Mouse (Mus musculus): ENCODE measurements around the gene Pla2g2f. TPM values are rescaled to one million over a fixed set of nuclear protein-coding genes. Genes with fewer than 3 reads are reported as not detected.
A peak's percentile ranks its signal among the peaks of the same experiment; 100 is the strongest.

Gene Pla2g2f
- polyA plus RNA-seq, 1 experiment from 2014 or later, result 0.12 TPM

- WGBS, result 89% methylated on average over 6 of the region's 6 CpGs
- no peaks in the 10 kb centered on the region for H3K4me1 ChIP-seq (ENCODE audit: control insufficient read depth, insufficient read depth, low read length)
- DNase-seq (ENCODE audit: low spot score, missing footprints) (no peak), ATAC-seq (ENCODE audit: low FRiP score) (no peak)
- H3K4me3 ChIP-seq (ENCODE audit: low read depth, low read length), result no peak overlapping the region
- no peak overlapping the region for H3K4me2 ChIP-seq
- H3K27me3 ChIP-seq (ENCODE audit: control insufficient read depth, insufficient read depth, low read length), result no peaks in the 10 kb centered on the region
- H3K9me3 ChIP-seq (ENCODE audit: control insufficient read depth, low read length), result no peaks in the 10 kb centered on the region
- no peak overlapping the region for H3K9ac ChIP-seq (ENCODE audit: low read length)
- H3K27ac ChIP-seq (ENCODE audit: low read depth, low read length), result no peak overlapping the region
- no peaks in the 10 kb centered on the region for H3K36me3 ChIP-seq (ENCODE audit: control insufficient read depth, insufficient read depth, low read length)
Observed at GRCm38 (mm10) chr4:138794344-138794743, 36.9 kb upstream of the Pla2g2f start.

- Histone ChIP-seq H3K4me3 (ENCODE audit: low read depth, low read length) (no peak overlapping the region), H3K9ac (ENCODE audit: low read length) (no peak overlapping the region), H3K4me1 (ENCODE audit: control insufficient read depth, insufficient read depth, low read length) (no peaks in the 10 kb centered on the region), H3K27ac (ENCODE audit: low read depth, low read length) (no peak overlapping the region), H3K27me3 (ENCODE audit: control insufficient read depth, insufficient read depth, low read length) (no peaks in the 10 kb centered on the region), H3K9me3 (ENCODE audit: control insufficient read depth, low read length) (no peaks in the 10 kb centered on the region), H3K4me2 (no peak overlapping the region), H3K36me3 (ENCODE audit: control insufficient read depth, insufficient read depth, low read length) (no peaks in the 10 kb centered on the region)
- ATAC-seq (ENCODE audit: low FRiP score), result no peak
- peak; percentile 85 for DNase-seq (ENCODE audit: low spot score, missing footprints)
- 63% methylated on average over 2 of the region's 2 CpGs for WGBS
Observed at GRCm38 (mm10) chr4:138793276-138793675, 35.9 kb upstream of the Pla2g2f start.

- no peak for ATAC-seq (ENCODE audit: low FRiP score)
- Histone ChIP-seq H3K9ac (ENCODE audit: low read length) (no peak overlapping the region), H3K27me3 (ENCODE audit: control insufficient read depth, insufficient read depth, low read length) (no peaks in the 10 kb centered on the region), H3K4me1 (ENCODE audit: control insufficient read depth, insufficient read depth, low read length) (no peaks in the 10 kb centered on the region), H3K27ac (ENCODE audit: low read depth, low read length) (no peak overlapping the region), H3K9me3 (ENCODE audit: control insufficient read depth, low read length) (no peaks in the 10 kb centered on the region), H3K4me3 (ENCODE audit: low read depth, low read length) (no peak overlapping the region), H3K4me2 (no peak overlapping the region), H3K36me3 (ENCODE audit: control insufficient read depth, insufficient read depth, low read length) (no peaks in the 10 kb centered on the region)
- DNase-seq (ENCODE audit: low spot score, missing footprints), result no peak
- WGBS, result 75% methylated on average over 9 of the region's 9 CpGs
Observed at GRCm38 (mm10) chr4:138792599-138792998, 35.2 kb upstream of the Pla2g2f start.

DNA sequence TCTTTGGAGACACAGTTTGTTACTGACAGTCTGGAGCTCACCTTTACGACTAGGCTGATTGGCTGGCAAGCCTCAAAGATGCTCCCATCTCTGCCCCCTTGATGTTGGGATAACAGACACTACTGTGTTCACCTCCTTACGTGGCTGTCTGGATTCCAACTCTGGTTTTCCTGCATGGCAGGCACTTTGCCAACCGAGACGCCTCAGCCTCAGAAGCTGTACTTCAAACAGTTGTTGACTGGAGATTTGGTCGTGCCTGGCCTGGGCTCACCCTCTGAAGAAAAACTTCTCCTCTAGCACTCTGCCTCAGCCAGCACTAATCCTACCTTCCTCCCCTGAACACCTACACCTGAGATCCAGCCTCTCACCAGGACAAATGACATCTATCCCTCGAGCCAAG is 34.0 kb upstream of the Pla2g2f start:
- Histone ChIP-seq H3K27ac (ENCODE audit: low read depth, low read length) (no peak overlapping the region), H3K9me3 (ENCODE audit: control insufficient read depth, low read length) (no peaks in the 10 kb centered on the region), H3K36me3 (ENCODE audit: control insufficient read depth, insufficient read depth, low read length) (no peaks in the 10 kb centered on the region), H3K4me1 (ENCODE audit: control insufficient read depth, insufficient read depth, low read length) (no peaks in the 10 kb centered on the region), H3K27me3 (ENCODE audit: control insufficient read depth, insufficient read depth, low read length) (no peaks in the 10 kb centered on the region), H3K4me3 (ENCODE audit: low read depth, low read length) (no peak overlapping the region), H3K9ac (ENCODE audit: low read length) (no peak overlapping the region), H3K4me2 (no peak overlapping the region)
- no peak for DNase-seq (ENCODE audit: low spot score, missing footprints)
- WGBS, result 82% methylated on average over 6 of the region's 6 CpGs
- no peak for ATAC-seq (ENCODE audit: low FRiP score)

DNA sequence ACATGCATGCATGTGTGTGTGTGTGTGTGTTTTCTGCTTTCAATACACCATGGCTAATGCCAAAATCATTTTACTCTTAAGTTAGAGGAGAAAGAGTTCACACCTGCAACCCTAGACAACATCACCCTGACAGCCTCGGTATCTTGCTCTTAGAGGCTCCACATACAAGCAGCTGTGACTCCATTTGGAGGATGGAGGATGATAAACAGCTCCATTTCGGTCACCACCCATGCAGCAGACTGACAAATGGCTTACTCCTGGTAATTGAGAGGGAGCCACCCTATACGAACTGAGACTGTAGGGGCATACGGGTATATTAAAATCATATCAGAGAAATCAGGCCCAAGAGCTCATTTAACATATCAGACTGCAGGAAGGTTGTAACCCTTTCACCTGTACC is 31.0 kb upstream of the Pla2g2f start:
- DNase-seq (ENCODE audit: low spot score, missing footprints), result no peak
- Histone ChIP-seq H3K36me3 (ENCODE audit: control insufficient read depth, insufficient read depth, low read length) (no peaks in the 10 kb centered on the region), H3K9me3 (ENCODE audit: control insufficient read depth, low read length) (no peaks in the 10 kb centered on the region), H3K4me3 (ENCODE audit: low read depth, low read length) (no peak overlapping the region), H3K4me2 (no peak overlapping the region), H3K4me1 (ENCODE audit: control insufficient read depth, insufficient read depth, low read length) (no peaks in the 10 kb centered on the region), H3K9ac (ENCODE audit: low read length) (no peak overlapping the region), H3K27ac (ENCODE audit: low read depth, low read length) (no peak overlapping the region), H3K27me3 (ENCODE audit: control insufficient read depth, insufficient read depth, low read length) (no peaks in the 10 kb centered on the region)
- ATAC-seq (ENCODE audit: low FRiP score), result no peak
- 78% methylated on average over 4 of the region's 4 CpGs for WGBS

GRCm38 (mm10) chr4:138786141-138786540 is 28.7 kb upstream of the Pla2g2f start:
- H3K27me3 ChIP-seq (ENCODE audit: control insufficient read depth, insufficient read depth, low read length), result no peaks in the 10 kb centered on the region
- no peaks in the 10 kb centered on the region for H3K4me1 ChIP-seq (ENCODE audit: control insufficient read depth, insufficient read depth, low read length)
- H3K36me3 ChIP-seq (ENCODE audit: control insufficient read depth, insufficient read depth, low read length), result no peaks in the 10 kb centered on the region
- H3K4me2 ChIP-seq, result no peak overlapping the region
- WGBS, result 65% methylated on average over 4 of the region's 4 CpGs
- H3K9me3 ChIP-seq (ENCODE audit: control insufficient read depth, low read length), result no peaks in the 10 kb centered on the region
- ATAC-seq (ENCODE audit: low FRiP score) (no peak), DNase-seq (ENCODE audit: low spot score, missing footprints) (no peak)
- H3K4me3 ChIP-seq (ENCODE audit: low read depth, low read length), result no peak overlapping the region
- H3K27ac ChIP-seq (ENCODE audit: low read depth, low read length), result no peak overlapping the region
- no peak overlapping the region for H3K9ac ChIP-seq (ENCODE audit: low read length)

GRCm38 (mm10) chr4:138785721-138786120 is 28.3 kb upstream of the Pla2g2f start:
- no peak overlapping the region for H3K27ac ChIP-seq (ENCODE audit: low read depth, low read length)
- WGBS, result 66% methylated on average over 4 of the region's 4 CpGs

GRCm38 (mm10) chr4:138782098-138782497 is 24.7 kb upstream of the Pla2g2f start:
- ATAC-seq (ENCODE audit: low FRiP score), result no peak
- no peak overlapping the region for H3K4me3 ChIP-seq (ENCODE audit: low read depth, low read length)
- 80% methylated on average over 6 of the region's 6 CpGs for WGBS
- H3K36me3 ChIP-seq (ENCODE audit: control insufficient read depth, insufficient read depth, low read length), result no peaks in the 10 kb centered on the region
- peaks cover 2% of the 10 kb centered on the region; the same call in 1 of the 2 replicates for H3K4me1 ChIP-seq (ENCODE audit: control insufficient read depth, insufficient read depth, low read length)
- H3K27ac ChIP-seq (ENCODE audit: low read depth, low read length), result no peak overlapping the region
- H3K9me3 ChIP-seq (ENCODE audit: control insufficient read depth, low read length), result no peaks in the 10 kb centered on the region
- no peak overlapping the region for H3K4me2 ChIP-seq
- no peak for DNase-seq (ENCODE audit: low spot score, missing footprints)
- H3K9ac ChIP-seq (ENCODE audit: low read length), result no peak overlapping the region
- H3K27me3 ChIP-seq (ENCODE audit: control insufficient read depth, insufficient read depth, low read length), result no peaks in the 10 kb centered on the region

More at GRCm38 (mm10) chr4:138785721-138786120, 28.3 kb upstream of the Pla2g2f start:
- no peak overlapping the region for H3K4me2 ChIP-seq
- H3K36me3 ChIP-seq (ENCODE audit: control insufficient read depth, insufficient read depth, low read length), result no peaks in the 10 kb centered on the region
- H3K4me1 ChIP-seq (ENCODE audit: control insufficient read depth, insufficient read depth, low read length), result no peaks in the 10 kb centered on the region
- no peak overlapping the region for H3K9ac ChIP-seq (ENCODE audit: low read length)
- DNase-seq (ENCODE audit: low spot score, missing footprints) (no peak), ATAC-seq (ENCODE audit: low FRiP score) (no peak)
- no peaks in the 10 kb centered on the region for H3K9me3 ChIP-seq (ENCODE audit: control insufficient read depth, low read length)
- no peak overlapping the region for H3K4me3 ChIP-seq (ENCODE audit: low read depth, low read length)
- no peaks in the 10 kb centered on the region for H3K27me3 ChIP-seq (ENCODE audit: control insufficient read depth, insufficient read depth, low read length)

GRCm38 (mm10) chr4:138780300-138780699 is 22.9 kb upstream of the Pla2g2f start:
- H3K4me3 ChIP-seq (ENCODE audit: low read depth, low read length), result no peak overlapping the region
- no peak overlapping the region for H3K9ac ChIP-seq (ENCODE audit: low read length)
- H3K27ac ChIP-seq (ENCODE audit: low read depth, low read length), result no peak overlapping the region
- no peaks in the 10 kb centered on the region for H3K36me3 ChIP-seq (ENCODE audit: control insufficient read depth, insufficient read depth, low read length)
- no peaks in the 10 kb centered on the region for H3K9me3 ChIP-seq (ENCODE audit: control insufficient read depth, low read length)
- peaks cover 2% of the 10 kb centered on the region; the same call in 1 of the 2 replicates for H3K4me1 ChIP-seq (ENCODE audit: control insufficient read depth, insufficient read depth, low read length)
- H3K27me3 ChIP-seq (ENCODE audit: control insufficient read depth, insufficient read depth, low read length), result no peaks in the 10 kb centered on the region
- ATAC-seq (ENCODE audit: low FRiP score) (no peak), DNase-seq (ENCODE audit: low spot score, missing footprints) (no peak)
- 94% methylated on average over 5 of the region's 5 CpGs for WGBS
- H3K4me2 ChIP-seq, result no peak overlapping the region

All from midbrain, embryonic 11.5 days (tissue).